Mouse (Mus musculus) embryonic fibroblast, embryonic 13.5 days (primary cell): Measurements from ENCODE around the gene Ticam1. TPM values are rescaled to one million over a fixed set of nuclear protein-coding genes. Genes with fewer than 3 reads are reported as not detected.

Experiments
- H3K27ac ChIP-seq: 2 replicates; pipeline ENCODE4 v1.5.1; 2012; ENCODE audit warnings: low read length, control low read depth, inconsistent platforms; ENCODE audit not compliant: insufficient read depth
- H3K4me1 ChIP-seq: 2 replicates; pipeline ENCODE4 v1.6.1; 2011; ENCODE audit warnings: low read length; ENCODE audit not compliant: control insufficient read depth, insufficient read depth
- H3K4me3 ChIP-seq: 2 replicates; pipeline ENCODE4 v1.5.1; 2011; ENCODE audit warnings: mild to moderate bottlenecking, control low read depth, low read length; ENCODE audit not compliant: insufficient read depth
- CTCF ChIP-seq: IDR thresholded peaks from 2 replicates; pipeline ENCODE4 v1.5.1; 2011; ENCODE audit warnings: mild to moderate bottlenecking, control low read depth, low read length, moderate library complexity, borderline replicate concordance; ENCODE audit not compliant: insufficient read depth
- POLR2A ChIP-seq: IDR thresholded peaks from 2 replicates; pipeline ENCODE4 v1.6.1; 2011; ENCODE audit warnings: low read depth, mild to moderate bottlenecking, control low read depth, low read length, moderate library complexity
- polyA plus RNA-seq: library from polyadenylated mRNA; stranded (reverse); fragments of >200 nt; gene quantifications from 2 replicates; pipeline ENCODE4 v1.2.4, GENCODE M21; 2011; ENCODE audit warnings: low read depth; ENCODE audit not compliant: missing spikeins, insufficient read length

Ticam1 gene
- 11.1 and 15.6 TPM in 2 replicates for polyA plus RNA-seq

DNA sequence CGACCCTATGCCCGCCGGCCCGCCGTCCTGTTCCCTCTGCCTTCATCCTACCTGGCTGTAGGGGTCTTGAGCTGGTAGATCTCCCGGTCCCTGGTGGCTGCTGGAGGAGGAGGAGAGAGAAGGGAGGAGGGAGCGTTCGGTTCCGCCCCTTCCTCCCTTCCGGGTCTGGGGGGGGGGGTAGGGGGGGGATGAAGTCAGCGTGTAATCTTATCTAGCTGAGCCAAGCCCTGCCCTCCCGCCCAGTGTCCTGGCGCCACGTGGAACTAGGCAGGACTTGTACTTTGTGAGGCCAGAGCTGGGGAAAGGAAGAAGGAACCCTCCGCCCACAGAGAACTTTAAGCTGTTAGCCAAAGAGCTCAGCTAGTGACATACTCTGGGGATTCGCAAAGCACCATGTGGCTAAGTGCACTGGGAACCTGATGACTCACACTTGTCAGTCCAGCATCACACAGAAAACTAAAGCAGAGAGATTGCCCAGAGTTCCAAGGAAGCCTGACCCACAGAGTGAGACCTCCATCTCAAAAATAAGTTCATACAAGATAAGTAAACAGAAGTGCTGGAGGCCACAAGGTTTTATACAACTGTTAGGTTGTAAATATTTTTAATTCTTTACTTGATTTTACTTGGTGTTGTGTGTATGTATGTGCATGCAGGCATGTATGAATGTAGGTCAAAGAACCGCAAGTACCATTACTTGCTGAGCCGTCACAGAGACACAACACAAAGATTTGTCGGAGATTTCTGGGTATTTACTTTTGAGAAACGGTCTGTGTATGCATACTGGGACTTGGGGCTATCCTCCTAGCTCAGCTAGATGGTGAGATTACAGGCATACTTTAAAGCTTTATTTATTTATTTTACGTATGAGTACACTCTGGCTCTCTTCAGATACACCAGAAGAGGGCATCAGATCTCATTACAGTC is at the start of gene Ticam1:
Gene Ticam1, minus strand, starts transcription at position 144 of the 924 bp plus-strand sequence.
- Histone ChIP-seq H3K4me1 (peaks cover 5% of the 10 kb centered on the region), H3K4me3 (peak within 1 kb of the TSS; percentile 68), H3K27ac (peak within 1 kb of the TSS; percentile 76)
- TF ChIP-seq POLR2A (peak; percentile 69), CTCF (no peak)

DNA sequence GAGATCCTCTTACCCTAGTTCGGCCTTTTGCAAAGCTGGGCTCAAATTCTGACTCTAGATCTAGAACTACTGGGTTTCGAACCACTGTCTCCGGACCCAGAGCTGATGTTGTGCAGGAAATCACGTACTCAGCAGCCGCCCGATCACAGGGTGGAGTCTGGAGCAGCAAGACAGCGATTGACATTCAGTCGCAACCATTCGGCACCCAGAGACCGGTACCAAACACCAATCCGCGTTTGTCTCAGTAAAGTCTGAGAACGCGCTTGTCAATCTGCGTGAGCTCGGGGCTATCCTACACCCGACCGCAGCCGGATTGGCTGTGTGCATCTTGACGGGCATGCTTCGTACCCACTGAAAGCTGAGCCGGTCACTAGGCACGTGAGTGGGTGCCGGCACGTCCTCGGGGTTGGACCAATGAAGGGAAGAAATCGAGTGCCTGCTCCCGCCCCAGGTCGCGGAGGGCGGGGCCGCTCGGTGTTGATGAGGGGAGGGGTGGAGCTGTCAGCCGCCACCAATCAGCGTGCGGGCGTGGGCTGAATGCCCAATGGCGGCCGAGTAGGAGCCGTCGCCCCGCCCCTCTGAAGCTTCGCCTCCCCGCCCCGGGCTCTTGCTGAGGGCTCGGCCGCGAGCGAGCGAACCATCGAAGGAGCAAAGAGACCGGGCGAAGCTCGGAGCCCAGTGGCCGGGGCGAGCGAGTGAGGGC is 49.0 kb upstream of the Ticam1 start, which contains the start of gene Kdm4b:
Gene Kdm4b, plus strand, starts transcription at position 613 of the 703 bp plus-strand sequence.
- Histone ChIP-seq H3K4me1 (peaks cover 4% of the 10 kb centered on the region; the same call in 1 of the 2 replicates), H3K27ac (peak within 1 kb of the TSS; percentile 56), H3K4me3 (peak within 1 kb of the TSS; percentile 75)
- TF ChIP-seq CTCF (no peak), POLR2A (peak; percentile 71)

- Histone ChIP-seq H3K4me3 (no peak overlapping the region), H3K27ac (no peak overlapping the region), H3K4me1 (peaks cover 4% of the 10 kb centered on the region; the same call in 1 of the 2 replicates)
- TF ChIP-seq CTCF (no peak), POLR2A (no peak)
Observed at GRCm38 (mm10) chr17:56324419-56324818, 47.8 kb upstream of the Ticam1 start.

DNA sequence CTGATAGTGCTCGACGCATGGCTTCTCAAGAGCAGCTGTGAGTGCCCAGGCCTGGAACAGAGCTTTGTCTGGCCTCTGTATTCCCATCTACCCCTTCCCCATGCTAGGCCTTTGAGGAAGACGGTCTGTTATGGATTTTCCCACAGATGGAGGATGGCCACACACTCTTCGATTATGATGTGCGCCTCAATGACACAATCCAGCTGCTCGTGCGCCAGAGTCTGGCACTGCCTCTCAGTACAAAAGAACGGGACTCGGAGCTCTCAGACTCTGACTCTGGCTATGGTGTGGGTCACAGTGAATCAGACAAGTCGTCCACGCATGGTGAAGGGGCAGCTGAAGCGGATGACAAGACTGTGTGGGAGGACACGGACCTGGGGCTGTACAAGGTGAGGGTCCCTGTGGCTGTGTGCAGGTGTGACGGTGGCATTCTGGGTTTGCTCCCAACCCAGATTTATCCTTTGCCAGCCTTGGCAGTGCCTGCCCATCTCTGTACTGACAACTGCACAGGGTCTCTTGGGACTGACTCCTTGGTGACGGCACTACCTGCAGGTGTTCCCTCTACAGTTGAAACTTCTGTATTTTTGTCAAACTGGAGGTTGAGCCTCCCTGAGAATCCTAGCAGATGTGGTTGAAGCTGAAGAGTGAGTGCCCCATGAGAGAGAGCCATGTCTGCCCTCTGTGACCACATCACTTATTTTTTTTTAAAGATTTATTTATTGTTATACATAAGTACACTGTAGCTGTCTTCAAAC is 32.8 kb upstream of the Ticam1 start:
- Histone ChIP-seq H3K4me1 (no peaks in the 10 kb centered on the region), H3K4me3 (no peak overlapping the region), H3K27ac (no peak overlapping the region)
- no peak for TF ChIP-seq POLR2A
- no peak for TF ChIP-seq CTCF

DNA sequence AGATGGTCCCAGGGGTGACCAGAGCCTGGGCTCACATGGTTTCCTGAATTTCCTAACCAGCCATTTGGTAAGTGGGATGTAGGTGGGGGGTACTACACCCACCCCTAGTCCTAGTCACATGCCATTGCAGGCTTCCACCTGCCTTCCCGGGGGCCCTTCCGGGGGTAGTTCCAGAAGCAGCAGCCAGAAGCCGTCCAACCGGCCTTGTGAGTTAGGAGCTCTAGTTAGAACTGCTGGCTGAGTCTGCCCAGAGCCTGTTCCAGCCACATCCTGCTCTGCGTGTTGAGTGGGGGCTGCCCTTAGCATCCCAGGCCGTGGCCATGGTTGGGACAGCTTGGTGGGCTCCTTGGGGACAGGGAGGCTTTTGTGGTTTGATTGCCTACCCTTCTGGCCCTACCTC is 31.5 kb upstream of the Ticam1 start:
- Histone ChIP-seq H3K4me1 (no peaks in the 10 kb centered on the region), H3K27ac (no peak overlapping the region), H3K4me3 (no peak overlapping the region)
- TF ChIP-seq CTCF (no peak), POLR2A (no peak)

DNA sequence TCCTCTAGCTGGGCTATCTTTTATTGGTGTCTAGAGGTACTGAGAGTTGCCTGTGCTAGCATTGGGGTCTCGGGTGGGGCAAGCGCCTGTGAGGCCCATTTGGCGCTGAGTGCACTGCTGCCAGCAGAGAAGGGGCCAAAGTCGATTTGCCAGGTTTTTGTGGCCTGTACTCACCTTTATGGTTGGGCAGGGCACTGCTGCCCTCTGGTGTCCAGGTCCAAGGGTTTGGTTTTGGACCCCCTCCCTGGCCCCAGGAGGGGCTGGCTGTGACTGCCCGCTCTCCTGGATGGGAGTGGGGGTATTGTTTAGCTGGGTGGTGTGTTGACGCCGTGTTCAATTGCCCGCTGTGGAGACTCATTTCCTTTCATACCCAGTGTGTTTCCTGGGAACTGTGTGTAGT is 29.2 kb upstream of the Ticam1 start:
- no peak for TF ChIP-seq POLR2A
- peak; percentile 23; the same call in 1 of the 2 replicates for TF ChIP-seq CTCF
- H3K4me3 ChIP-seq: peak overlapping the region; percentile 75; the same call in 1 of the 2 replicates
- H3K27ac ChIP-seq: no peak overlapping the region
- no peaks in the 10 kb centered on the region for H3K4me1 ChIP-seq

- no peaks in the 10 kb centered on the region for H3K4me1 ChIP-seq
- H3K4me3 ChIP-seq: peak overlapping the region; percentile 75
- TF ChIP-seq POLR2A: no peak
- TF ChIP-seq CTCF: no peak
- no peak overlapping the region for H3K27ac ChIP-seq
Observed at GRCm38 (mm10) chr17:56305156-56305555, 28.6 kb upstream of the Ticam1 start.

DNA sequence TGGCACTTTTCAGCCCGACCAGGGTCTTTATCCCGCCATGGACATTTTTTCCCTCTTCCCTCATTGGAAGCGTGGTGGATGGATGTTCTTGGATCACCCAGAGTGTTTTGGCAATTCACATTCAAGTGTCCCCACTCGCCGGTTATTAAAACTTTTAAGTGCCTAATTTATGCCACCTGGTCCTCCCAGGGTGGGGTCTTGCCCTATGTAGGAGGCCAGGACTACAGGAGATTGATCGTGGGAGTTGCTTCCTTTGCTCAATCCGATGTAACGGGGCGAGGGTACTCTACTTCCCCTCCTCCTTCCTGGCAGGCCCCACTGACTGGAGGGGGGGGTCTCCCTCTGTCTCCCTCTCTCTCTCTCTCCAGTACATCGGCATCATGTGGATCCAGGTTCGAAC is 28.1 kb upstream of the Ticam1 start:
- Histone ChIP-seq H3K4me3 (peak overlapping the region; percentile 75), H3K27ac (no peak overlapping the region), H3K4me1 (no peaks in the 10 kb centered on the region)
- TF ChIP-seq CTCF (no peak), POLR2A (no peak)

GRCm38 (mm10) chr17:56303847-56304586 is 27.4 kb upstream of the Ticam1 start:
- peak overlapping the region; percentile 75 for H3K4me3 ChIP-seq
- H3K4me1 ChIP-seq: no peaks in the 10 kb centered on the region
- no peak overlapping the region for H3K27ac ChIP-seq
- no peak for TF ChIP-seq CTCF
- TF ChIP-seq POLR2A: peak; percentile 44
